Mouse (Mus musculus) layer of hippocampus, adult 18-20 months (tissue): Measurements from ENCODE around the gene Cbfa2t2. TPM values are rescaled to one million over a fixed set of nuclear protein-coding genes. Genes with fewer than 3 reads are reported as not detected.
A peak's percentile ranks its signal among the peaks of the same experiment; 100 is the strongest.

Source experiments
- DNase-seq, 2 experiments: peaks; one replicate each; pipeline ENCODE4 v3.0.0; 2022; ENCODE audit warnings: low spot score in 2 of 2
- total RNA-seq, 2 experiments: library from RNA; stranded (reverse); gene quantifications; 2 replicates each; pipeline ENCODE4 v1.2.3; 2021

Gene Cbfa2t2
- total RNA-seq, 2 experiments from 2014 or later = 47.9 to 48.9 TPM

- DNase-seq = no peak
These were observed 130.4 kb downstream of the Cbfa2t2 start for GRCm38 (mm10) chr2:154566641-154567040.

GRCm38 (mm10) chr2:154567766-154568165 is 131.5 kb downstream of the Cbfa2t2 start:
- DNase-seq = no peak

GRCm38 (mm10) chr2:154568329-154569070 is 132.2 kb downstream of the Cbfa2t2 start:
- DNase-seq = no peak

GRCm38 (mm10) chr2:154569071-154569748 is 132.9 kb downstream of the Cbfa2t2 start:
- DNase-seq = peak in 1 of 2 experiments; percentile 36

GRCm38 (mm10) chr2:154569836-154570286 is 133.6 kb downstream of the Cbfa2t2 start, which contains the start of gene E2f1:
E2f1 (minus strand) TSS chr2:154569892.
- peak; percentile 86 to 93 for DNase-seq

- DNase-seq = no peak
These were observed 134.4 kb downstream of the Cbfa2t2 start for GRCm38 (mm10) chr2:154570666-154571065.

- DNase-seq = no peak
These were observed 135.0 kb downstream of the Cbfa2t2 start for GRCm38 (mm10) chr2:154571266-154571665.

- peak in 1 of 2 experiments; percentile 34 for DNase-seq
These were observed 135.7 kb downstream of the Cbfa2t2 start for GRCm38 (mm10) chr2:154571976-154572375.

GRCm38 (mm10) chr2:154572996-154573395 is 136.7 kb downstream of the Cbfa2t2 start:
- no peak for DNase-seq

GRCm38 (mm10) chr2:154574271-154574670 is 138.0 kb downstream of the Cbfa2t2 start:
- DNase-seq = no peak

GRCm38 (mm10) chr2:154576876-154577743 is 140.8 kb downstream of the Cbfa2t2 start:
- no peak for DNase-seq

- DNase-seq = no peak
These were observed 141.4 kb downstream of the Cbfa2t2 start for GRCm38 (mm10) chr2:154577744-154578067.

- no peak for DNase-seq
These were observed 144.3 kb downstream of the Cbfa2t2 start for GRCm38 (mm10) chr2:154580586-154580985.

- no peak for DNase-seq
These were observed 145.1 kb downstream of the Cbfa2t2 start for GRCm38 (mm10) chr2:154581421-154581820.

GRCm38 (mm10) chr2:154583906-154584872 is 147.9 kb downstream of the Cbfa2t2 start:
- DNase-seq = peak; percentile 95 to 97

- DNase-seq = no peak
These were observed 148.8 kb downstream of the Cbfa2t2 start for GRCm38 (mm10) chr2:154584931-154585601.

- no peak for DNase-seq
These were observed 150.1 kb downstream of the Cbfa2t2 start for GRCm38 (mm10) chr2:154586405-154586804.
